Mouse (Mus musculus) small intestine, adult 2 months (tissue): Measurements from ENCODE around the gene Fgfr1op2.

ENCODE experiments used
- CTCF ChIP-seq: fragments of 200-500 bp; IDR thresholded peaks from 2 replicates; pipeline ENCODE4 v1.5.1; 2012; ENCODE audit warnings: low read depth, mild to moderate bottlenecking, control low read depth, inconsistent platforms, low read length, moderate library complexity, mixed read lengths; ENCODE audit not compliant: insufficient replicate concordance, insufficient read length; ENCODE audit errors: extremely low read depth
- POLR2A ChIP-seq: fragments of 200-500 bp; IDR thresholded peaks from 2 replicates; pipeline ENCODE4 v1.6.1; 2012; ENCODE audit warnings: low read depth, mild to moderate bottlenecking, control low read depth, inconsistent platforms, low read length, moderate library complexity

- TF ChIP-seq CTCF (no peak), POLR2A (no peak)
Measured at GRCm38 (mm10) chr6:146578586-146578985, 1.6 kb downstream of the Fgfr1op2 start.
